Mouse (Mus musculus) kidney, adult 2 months (tissue): Measurements from ENCODE around the gene Frmpd4. TPM values are rescaled to one million over a fixed set of nuclear protein-coding genes. Genes with fewer than 3 reads are reported as not detected.

ENCODE experiments used
- DNase-seq: peaks from one replicate; pipeline ENCODE4 v3.0.0; 2021
- H3K27ac ChIP-seq: fragments of 200-500 bp; 2 replicates; pipeline ENCODE4 v1.5.1; 2012; ENCODE audit warnings: low read depth, low read length, control low read depth, inconsistent platforms; ENCODE audit not compliant: insufficient read depth
- H3K27me3 ChIP-seq: fragments of 200-500 bp; replicated peaks from 2 replicates; pipeline ENCODE4 v1.6.1; 2012; ENCODE audit warnings: mild to moderate bottlenecking, moderate library complexity, low read length, inconsistent platforms; ENCODE audit not compliant: control insufficient read depth, insufficient read depth
- H3K36me3 ChIP-seq: fragments of 200-500 bp; 2 replicates; pipeline ENCODE4 v1.6.1; 2012; ENCODE audit warnings: mild to moderate bottlenecking, moderate library complexity, low read length, inconsistent platforms; ENCODE audit not compliant: control insufficient read depth, insufficient read depth
- H3K4me1 ChIP-seq: fragments of 200-500 bp; 2 replicates; pipeline ENCODE4 v1.6.1; 2011; ENCODE audit warnings: low read length; ENCODE audit not compliant: control insufficient read depth, insufficient read depth
- H3K4me3 ChIP-seq: fragments of 200-500 bp; 2 replicates; pipeline ENCODE4 v1.5.1; 2011; ENCODE audit warnings: mild to moderate bottlenecking, low read depth, low read length, control low read depth; ENCODE audit not compliant: insufficient read depth
- CTCF ChIP-seq: fragments of 200-500 bp; conservative IDR thresholded peaks from 2 replicates; pipeline ENCODE4 v1.5.1; 2011; ENCODE audit warnings: low read depth, mild to moderate bottlenecking, control low read depth, low read length, moderate library complexity, mixed read lengths; ENCODE audit not compliant: insufficient read depth, insufficient read length
- POLR2A ChIP-seq: fragments of 200-500 bp; IDR thresholded peaks from one replicate; pipeline ENCODE4 v1.6.1; 2011; ENCODE audit warnings: low read depth, low read length, control low read depth
- WGBS: fragments of 180-500 bp; shearing (Covaris S2); methylation state at CpG from one replicate; pipeline ENCODE4 v1.1.7; 2018; 5-methylcytosine and 5-hydroxymethylcytosine counted together
- polyA plus RNA-seq: library from polyadenylated mRNA; depleted of rRNA; stranded (reverse); fragments of >200 nt; gene quantifications from 2 replicates; pipeline ENCODE4 v1.2.3, GENCODE M21; 2012

The Frmpd4 gene
- polyA plus RNA-seq, 1 experiment: 0.25 TPM

GRCm38 (mm10) chrX:168141051-168141450, 436.0 kb downstream of the Frmpd4 start:
- Histone ChIP-seq H3K27me3 (no peaks in the 10 kb centered on the region), H3K27ac (no peak overlapping the region), H3K36me3 (no peaks in the 10 kb centered on the region), H3K4me3 (no peak overlapping the region), H3K4me1 (no peaks in the 10 kb centered on the region)
- TF ChIP-seq POLR2A (no peak), CTCF (no peak)
- no peak for DNase-seq

GRCm38 (mm10) chrX:168124043-168124442, 453.0 kb downstream of the Frmpd4 start:
- 2% methylated on average over 8 of the region's 8 CpGs for WGBS
- no peak for DNase-seq
- H3K27me3 ChIP-seq: no peaks in the 10 kb centered on the region

GRCm38 (mm10) chrX:168123589-168123965, 453.5 kb downstream of the Frmpd4 start:
- 5% methylated on average over 11 of the region's 11 CpGs for WGBS
- H3K27me3 ChIP-seq: no peaks in the 10 kb centered on the region
- peak overlapping the region; percentile 35; the same call in 1 of the 2 replicates for H3K4me3 ChIP-seq
- H3K27ac ChIP-seq: no peak overlapping the region
- no peaks in the 10 kb centered on the region for H3K36me3 ChIP-seq
- H3K4me1 ChIP-seq: no peaks in the 10 kb centered on the region
- TF ChIP-seq CTCF (no peak), POLR2A (no peak)
- DNase-seq: no peak

More at GRCm38 (mm10) chrX:168124043-168124442, 453.0 kb downstream of the Frmpd4 start:
- no peaks in the 10 kb centered on the region for H3K4me1 ChIP-seq
- no peak for TF ChIP-seq CTCF
- TF ChIP-seq POLR2A: no peak
- H3K4me3 ChIP-seq: no peak overlapping the region
- H3K36me3 ChIP-seq: no peaks in the 10 kb centered on the region
- no peak overlapping the region for H3K27ac ChIP-seq

GRCm38 (mm10) chrX:168122806-168123588, 454.0 kb downstream of the Frmpd4 start:
- TF ChIP-seq POLR2A (no peak), CTCF (no peak)
- Histone ChIP-seq H3K4me1 (no peaks in the 10 kb centered on the region), H3K4me3 (peak overlapping the region; percentile 35), H3K27me3 (no peaks in the 10 kb centered on the region), H3K36me3 (no peaks in the 10 kb centered on the region), H3K27ac (no peak overlapping the region)
- no peak for DNase-seq
- WGBS: 3% methylated on average over 29 of the region's 42 CpGs

- no peaks in the 10 kb centered on the region for H3K36me3 ChIP-seq
- no peaks in the 10 kb centered on the region for H3K27me3 ChIP-seq
- no peak overlapping the region for H3K27ac ChIP-seq
- TF ChIP-seq CTCF (no peak), POLR2A (no peak)
- no peaks in the 10 kb centered on the region for H3K4me1 ChIP-seq
- H3K4me3 ChIP-seq: no peak overlapping the region
- no peak for DNase-seq
Observed at GRCm38 (mm10) chrX:168041589-168041988, 535.4 kb downstream of the Frmpd4 start.

GRCm38 (mm10) chrX:168020574-168021145, 556.4 kb downstream of the Frmpd4 start:
- no peak overlapping the region for H3K27ac ChIP-seq
- no peaks in the 10 kb centered on the region for H3K4me1 ChIP-seq
- no peaks in the 10 kb centered on the region for H3K27me3 ChIP-seq
- DNase-seq: peak; percentile 82
- H3K36me3 ChIP-seq: no peaks in the 10 kb centered on the region
- no peak for TF ChIP-seq POLR2A
- no peak for TF ChIP-seq CTCF
- no peak overlapping the region for H3K4me3 ChIP-seq
- WGBS: 34% methylated on average over 4 of the region's 4 CpGs

- TF ChIP-seq POLR2A (no peak), CTCF (no peak)
Observed at GRCm38 (mm10) chrX:168017792-168018191, 559.2 kb downstream of the Frmpd4 start.

More at GRCm38 (mm10) chrX:168017792-168018191, 559.2 kb downstream of the Frmpd4 start:
- H3K36me3 ChIP-seq: no peaks in the 10 kb centered on the region
- no peak for DNase-seq
- H3K27me3 ChIP-seq: no peaks in the 10 kb centered on the region
- H3K4me1 ChIP-seq: no peaks in the 10 kb centered on the region
- no peak overlapping the region for H3K4me3 ChIP-seq
- H3K27ac ChIP-seq: no peak overlapping the region
- WGBS: 83% methylated on average over 3 of the region's 3 CpGs
